Mouse (Mus musculus) spleen, adult 2 months (tissue): ENCODE results near the gene 4930404H24Rik. TPM values are rescaled to one million over a fixed set of nuclear protein-coding genes. Genes with fewer than 3 reads are reported as not detected.

Experiments
- DNase-seq, 2 experiments: peaks; one replicate each; pipeline versions ENCODE4 v3.0.0 to v3.0.0-alpha.2; 2012 to 2021; ENCODE audit warnings: low spot score in 2 of 2, low read depth in 1 of 2
- H3K27ac ChIP-seq: fragments of 200-500 bp; 2 replicates; pipeline ENCODE4 v1.5.1; 2012; ENCODE audit warnings: low read length, inconsistent platforms; ENCODE audit not compliant: insufficient read depth
- H3K27me3 ChIP-seq: fragments of 200-500 bp; 2 replicates; pipeline ENCODE4 v1.6.1; 2012; ENCODE audit warnings: mild to moderate bottlenecking, moderate library complexity, low read length, inconsistent platforms; ENCODE audit not compliant: control insufficient read depth, insufficient read depth
- H3K36me3 ChIP-seq: fragments of 200-500 bp; 2 replicates; pipeline ENCODE4 v1.6.1; 2012; ENCODE audit warnings: mild to moderate bottlenecking, low read length, inconsistent platforms; ENCODE audit not compliant: control insufficient read depth, insufficient read depth
- H3K4me1 ChIP-seq: fragments of 200-500 bp; 2 replicates; pipeline ENCODE4 v1.6.1; 2011; ENCODE audit warnings: inconsistent platforms; ENCODE audit not compliant: control insufficient read depth, insufficient read depth, insufficient read length
- H3K4me3 ChIP-seq: fragments of 200-500 bp; 2 replicates; pipeline ENCODE4 v1.5.1; 2011; ENCODE audit warnings: mild to moderate bottlenecking, inconsistent platforms; ENCODE audit not compliant: insufficient read depth, insufficient read length; ENCODE audit errors: extremely low read depth
- CTCF ChIP-seq: fragments of 200-500 bp; IDR thresholded peaks from 2 replicates; pipeline ENCODE4 v1.5.1; 2011; ENCODE audit warnings: mild to moderate bottlenecking, inconsistent platforms; ENCODE audit not compliant: insufficient read depth, insufficient read length, insufficient replicate concordance; ENCODE audit errors: extremely low read depth
- POLR2A ChIP-seq: fragments of 200-500 bp; IDR thresholded peaks from 2 replicates; pipeline ENCODE4 v1.6.1; 2011; ENCODE audit warnings: low read depth, low read length, inconsistent platforms
- WGBS: fragments of 180-500 bp; shearing (Covaris S2); methylation state at CpG from one replicate; pipeline ENCODE4 v1.1.7; 2018; 5-methylcytosine and 5-hydroxymethylcytosine counted together
- polyA plus RNA-seq: library from polyadenylated mRNA; depleted of rRNA; stranded (reverse); fragments of >200 nt; gene quantifications from 2 replicates; pipeline ENCODE4 v1.2.3, GENCODE M21; 2012

4930404H24Rik gene
- polyA plus RNA-seq, 1 experiment = not detected

DNA sequence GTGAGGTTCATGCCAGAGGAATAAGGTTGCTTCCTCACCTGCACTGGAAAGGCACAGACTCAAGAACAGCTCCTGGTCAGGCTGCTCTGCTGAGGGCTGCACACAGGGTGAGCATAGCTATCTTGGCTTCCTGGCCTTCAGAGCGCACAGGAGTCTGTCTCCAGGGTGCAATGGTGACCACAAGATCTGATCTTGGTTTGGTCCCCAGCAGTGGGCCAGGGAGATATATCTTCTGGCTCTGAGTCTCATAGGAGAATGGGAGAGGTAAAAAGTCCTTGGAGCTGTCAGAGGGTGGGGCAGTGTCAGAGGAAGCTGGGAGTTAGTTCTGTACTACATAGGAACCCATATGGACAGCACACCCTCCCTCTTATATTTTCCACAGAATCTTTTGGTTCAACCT, 13.1 kb upstream of the 4930404H24Rik start:
- no peak for TF ChIP-seq CTCF
- TF ChIP-seq POLR2A = no peak
- Histone ChIP-seq H3K4me1 (peaks cover 8% of the 10 kb centered on the region; the same call in 1 of the 2 replicates), H3K4me3 (no peak overlapping the region), H3K27ac (no peak overlapping the region), H3K36me3 (no peaks in the 10 kb centered on the region), H3K27me3 (no peaks in the 10 kb centered on the region)
- 88% methylated on average over 1 of the region's 1 CpGs for WGBS
- DNase-seq = no peak

DNA sequence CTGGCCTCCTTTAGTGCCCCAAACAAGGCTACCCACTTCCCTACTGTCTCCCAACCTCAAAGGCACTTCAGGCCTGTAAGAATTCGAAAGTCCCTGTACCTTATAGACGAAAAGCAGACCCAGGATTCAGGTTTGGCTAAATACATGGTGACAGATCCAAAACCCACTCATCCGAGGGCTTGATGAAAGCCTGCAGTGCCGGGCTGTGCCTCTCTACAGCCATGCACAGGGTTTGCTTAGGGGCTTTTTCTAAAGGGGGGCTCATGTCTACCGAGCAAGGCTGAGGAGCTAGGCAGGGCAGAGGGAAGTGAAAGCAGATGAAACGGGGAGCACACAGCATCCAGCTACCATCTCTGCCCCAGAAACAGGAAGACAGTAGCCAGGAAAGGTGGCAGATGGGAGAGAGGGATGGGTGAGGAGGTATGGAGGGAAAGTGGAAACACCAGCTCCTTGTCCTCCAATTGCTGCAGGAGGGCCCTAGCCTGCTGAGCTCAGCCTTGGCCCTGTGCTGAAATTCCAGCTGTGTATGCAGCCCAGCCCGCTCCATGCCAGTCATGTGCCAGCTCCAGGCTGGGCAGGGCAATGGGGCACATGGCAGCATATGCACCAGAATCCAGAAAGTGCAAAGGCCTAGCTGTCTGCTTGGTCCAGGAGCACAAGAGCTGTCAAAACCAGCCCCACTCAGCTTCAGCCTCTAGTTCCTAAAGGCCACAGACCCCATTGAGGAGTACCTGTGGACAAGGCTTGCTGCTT, 11.3 kb upstream of the 4930404H24Rik start:
- H3K36me3 ChIP-seq = no peaks in the 10 kb centered on the region
- no peaks in the 10 kb centered on the region for H3K27me3 ChIP-seq
- whole genome bisulfite sequencing = 61% methylated on average over 7 of the region's 7 CpGs

DNA sequence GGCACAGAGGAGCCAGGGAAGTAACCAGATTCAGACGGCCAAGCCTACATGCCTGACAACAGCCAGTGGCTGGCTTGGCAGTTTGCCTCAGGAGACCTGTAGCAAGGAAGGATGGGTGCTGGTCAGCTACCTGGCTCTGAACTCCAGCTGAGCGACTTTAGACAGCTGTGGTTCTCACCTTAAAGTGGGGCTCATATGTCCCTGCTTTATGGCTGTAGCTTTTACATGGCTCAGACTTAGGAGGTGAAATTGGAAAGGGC, 10.8 kb upstream of the 4930404H24Rik start:
- Histone ChIP-seq H3K27ac (no peak overlapping the region), H3K27me3 (no peaks in the 10 kb centered on the region), H3K4me1 (peaks cover 8% of the 10 kb centered on the region; the same call in 1 of the 2 replicates), H3K36me3 (no peaks in the 10 kb centered on the region), H3K4me3 (no peak overlapping the region)
- no peak for DNase-seq
- no peak for TF ChIP-seq CTCF
- no peak for TF ChIP-seq POLR2A
- WGBS = 79% methylated on average over 2 of the region's 2 CpGs

More for the DNA sequence above, 11.3 kb upstream of the 4930404H24Rik start:
- no peak for TF ChIP-seq CTCF
- TF ChIP-seq POLR2A = no peak
- no peak for DNase-seq
- peaks cover 8% of the 10 kb centered on the region; the same call in 1 of the 2 replicates for H3K4me1 ChIP-seq
- no peak overlapping the region for H3K27ac ChIP-seq
- H3K4me3 ChIP-seq = no peak overlapping the region

DNA sequence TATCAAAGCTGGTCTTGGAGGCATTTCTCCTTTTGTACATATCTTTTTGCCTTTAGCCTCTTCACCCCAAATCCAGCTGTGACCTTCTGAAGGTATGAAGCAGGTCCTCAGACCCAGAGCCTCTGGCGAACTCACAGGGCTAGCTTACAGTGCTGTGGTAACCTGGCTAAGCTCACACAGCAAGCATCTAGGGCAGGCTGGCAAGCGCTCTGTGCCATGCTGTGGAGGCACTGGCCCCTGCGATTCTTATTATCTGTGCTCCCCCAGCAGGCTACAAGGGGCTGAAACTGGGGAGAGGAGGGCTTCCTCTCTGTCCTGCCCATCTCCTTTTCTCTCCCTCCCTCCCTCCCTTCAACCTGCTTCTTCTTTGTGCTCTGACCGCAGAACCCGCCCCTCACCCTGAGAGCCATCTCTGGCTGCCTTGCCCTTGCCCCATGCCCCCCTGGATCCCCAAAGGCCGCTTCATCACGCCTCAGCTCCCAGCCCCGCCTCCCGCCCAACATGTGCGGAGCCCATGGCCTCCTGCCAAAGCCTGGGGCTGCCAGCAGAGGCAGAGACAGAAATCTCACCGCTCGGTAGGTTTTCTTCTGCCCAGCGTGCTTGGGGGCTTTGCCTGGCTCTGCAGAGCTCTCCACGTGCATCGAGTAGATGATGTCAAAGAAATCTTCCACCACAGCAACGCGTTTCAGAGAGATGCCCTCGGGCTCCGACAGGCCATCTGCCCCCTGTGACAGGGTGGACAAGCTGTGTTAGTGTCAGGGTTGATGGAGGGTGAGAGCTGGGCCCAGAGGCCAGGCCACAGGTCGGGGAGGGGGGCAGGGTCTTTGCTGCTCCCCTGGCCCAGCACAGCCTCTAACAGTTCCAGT, 9.2 kb upstream of the 4930404H24Rik start:
- H3K36me3 ChIP-seq = no peaks in the 10 kb centered on the region
- no peak overlapping the region for H3K27ac ChIP-seq
- 9% methylated on average over 19 of the region's 20 CpGs for WGBS
- H3K4me1 ChIP-seq = peaks cover 8% of the 10 kb centered on the region; the same call in 1 of the 2 replicates
- H3K4me3 ChIP-seq = no peak overlapping the region
- TF ChIP-seq CTCF = no peak
- TF ChIP-seq POLR2A = no peak
- no peaks in the 10 kb centered on the region for H3K27me3 ChIP-seq
- DNase-seq = peak in 1 of 2 experiments; percentile 43

DNA sequence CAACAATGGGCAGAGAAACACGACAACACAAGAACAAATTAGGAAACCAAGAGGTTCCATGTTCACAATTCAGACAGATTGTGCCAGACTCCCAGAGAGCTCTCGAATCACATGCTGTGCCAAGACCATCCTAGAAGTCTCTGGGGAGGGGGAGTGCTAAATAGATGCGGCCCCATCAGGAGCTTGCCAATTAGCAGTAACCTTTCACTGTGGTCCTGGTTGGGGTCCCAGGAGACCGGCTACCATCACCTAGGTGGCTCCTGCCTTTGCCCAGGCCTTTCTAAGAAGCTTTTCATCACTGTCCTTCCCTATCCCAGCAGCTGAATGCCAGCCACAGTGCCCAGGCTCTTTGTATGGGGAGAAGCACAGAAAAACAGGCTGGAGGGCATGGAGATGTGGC, 8.5 kb upstream of the 4930404H24Rik start:
- 78% methylated on average over 4 of the region's 4 CpGs for WGBS
- Histone ChIP-seq H3K27ac (no peak overlapping the region), H3K4me3 (no peak overlapping the region), H3K27me3 (no peaks in the 10 kb centered on the region), H3K4me1 (peaks cover 8% of the 10 kb centered on the region; the same call in 1 of the 2 replicates), H3K36me3 (no peaks in the 10 kb centered on the region)
- no peak for DNase-seq
- TF ChIP-seq CTCF = no peak

DNA sequence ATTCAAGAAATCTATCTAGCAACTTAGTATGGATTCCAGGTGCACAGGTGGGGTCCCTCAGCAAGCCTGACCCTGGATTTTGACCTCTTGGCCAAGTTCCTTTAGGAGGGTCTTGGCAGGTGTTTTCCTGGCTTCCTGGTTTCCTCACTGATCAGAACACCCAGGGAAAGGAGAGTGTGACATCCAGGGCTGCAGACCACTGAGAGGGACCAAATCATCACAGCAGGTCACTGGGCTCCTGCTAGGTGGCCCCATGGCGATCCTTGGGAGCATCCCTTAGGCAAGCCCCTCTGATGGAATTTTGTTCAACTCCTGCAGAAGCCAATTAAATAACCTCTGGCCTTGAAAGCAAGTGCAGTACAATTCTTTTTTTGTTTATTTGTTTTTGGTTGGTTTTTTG, 2.5 kb upstream of the 4930404H24Rik start:
- TF ChIP-seq POLR2A (no peak), CTCF (no peak)
- H3K27me3 ChIP-seq = peaks cover 4% of the 10 kb centered on the region
- no peak overlapping the region for H3K27ac ChIP-seq
- no peaks in the 10 kb centered on the region for H3K36me3 ChIP-seq
- peaks cover 20% of the 10 kb centered on the region for H3K4me1 ChIP-seq
- no peak for DNase-seq
- no peak overlapping the region for H3K4me3 ChIP-seq
- 92% methylated on average over 1 of the region's 1 CpGs for WGBS
